Mouse (Mus musculus) intestine, postnatal 0 days (tissue): ENCODE measurements around the gene Yrdc. TPM values are rescaled to one million over a fixed set of nuclear protein-coding genes. Genes with fewer than 3 reads are reported as not detected.

ENCODE experiments used
- ATAC-seq: fragments of 200-750 bp; cut with Nextera tagmentation; 2 replicates; pipeline ENCODE4 v1.8.0; 2017; ENCODE audit warnings: mild to moderate bottlenecking, moderate TSS enrichment, moderate library complexity
- H3K27ac ChIP-seq: fragments of 300-500 bp; sonication (generic); 2 replicates; pipeline ENCODE4 v1.5.1; 2014; ENCODE audit warnings: mild to moderate bottlenecking, low read depth, low read length, moderate library complexity
- H3K27me3 ChIP-seq: fragments of 300-500 bp; sonication (generic); replicated peaks from 2 replicates; pipeline ENCODE4 v1.6.1; 2014; ENCODE audit warnings: low read length, mixed read lengths; ENCODE audit not compliant: control insufficient read depth, insufficient read depth
- H3K36me3 ChIP-seq: fragments of 300-500 bp; sonication (generic); 2 replicates; pipeline ENCODE4 v1.6.1; 2014; ENCODE audit warnings: mild to moderate bottlenecking, moderate library complexity; ENCODE audit not compliant: control insufficient read depth, insufficient read depth
- H3K4me1 ChIP-seq: fragments of 300-500 bp; sonication (generic); replicated peaks from 2 replicates; pipeline ENCODE4 v1.6.1; 2014; ENCODE audit warnings: antibody characterized with exemption, low read length, mixed read lengths; ENCODE audit not compliant: control insufficient read depth, insufficient read depth
- H3K4me2 ChIP-seq: fragments of 300-500 bp; sonication (generic); replicated peaks from 2 replicates; pipeline ENCODE4 v1.6.1; 2014; ENCODE audit warnings: low read depth, mild to moderate bottlenecking, moderate library complexity
- H3K4me3 ChIP-seq: fragments of 300-500 bp; sonication (generic); 2 replicates; pipeline ENCODE4 v1.5.1; 2014; ENCODE audit warnings: low read depth, low read length
- H3K9ac ChIP-seq: fragments of 300-500 bp; sonication (generic); 2 replicates; pipeline ENCODE4 v1.6.1; 2014; ENCODE audit warnings: mild to moderate bottlenecking, low read depth, low read length
- H3K9me3 ChIP-seq: fragments of 300-500 bp; sonication (generic); 2 replicates; pipeline ENCODE4 v1.6.1; 2016; ENCODE audit warnings: mixed run types; ENCODE audit not compliant: control insufficient read depth
- CTCF ChIP-seq: sonication (generic); IDR thresholded peaks from 2 replicates; pipeline ENCODE4 v1.5.1; 2016; ENCODE audit warnings: low read depth, mild to moderate bottlenecking, control low read depth, antibody characterized with exemption, moderate library complexity
- WGBS: fragments of 180-500 bp; shearing (Covaris S2); extraction: QIAGEN DNeasy Blood & Tissue Kit; methylation state at CpG from one replicate; pipeline ENCODE4 v1.1.7; 2014; 5-methylcytosine and 5-hydroxymethylcytosine counted together
- polyA plus RNA-seq: library from polyadenylated mRNA; unstranded; fragments of >200 nt; fragmentation: Nextera tagmentation; extraction: Ambion mirVana; gene quantifications from 2 replicates; pipeline ENCODE4 v1.2.1, GENCODE M21; 2015

The Yrdc gene
- polyA plus RNA-seq, 1 experiment from 2014 or later: 19.9 TPM

DNA sequence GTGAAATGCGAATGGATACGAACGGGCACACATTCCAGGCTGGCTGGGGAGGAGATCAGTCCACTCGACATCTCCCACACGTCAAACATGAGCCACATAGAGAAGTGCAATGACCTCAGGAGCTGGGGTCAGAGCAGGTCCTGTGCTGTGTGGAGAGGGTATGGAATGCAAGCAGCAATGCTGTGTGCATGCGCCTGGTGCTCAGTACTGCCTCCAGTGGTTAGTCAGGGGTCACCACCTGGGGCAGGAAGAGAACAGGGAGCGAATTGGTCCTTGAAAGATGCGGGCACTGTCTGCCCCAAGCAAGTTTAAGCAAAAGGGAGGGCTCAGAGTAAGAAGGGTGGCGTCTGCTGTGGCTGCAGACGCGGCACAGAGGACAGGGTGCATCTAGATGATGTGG is 7.0 kb upstream of the Yrdc start:
- Histone ChIP-seq H3K4me1 (no peaks in the 10 kb centered on the region), H3K27ac (no peak overlapping the region), H3K4me3 (no peak overlapping the region), H3K9me3 (no peaks in the 10 kb centered on the region), H3K9ac (no peak overlapping the region), H3K36me3 (peaks cover 38% of the 10 kb centered on the region), H3K27me3 (no peaks in the 10 kb centered on the region), H3K4me2 (no peak overlapping the region)
- WGBS: 59% methylated on average over 11 of the region's 11 CpGs
- peak; percentile 94 for TF ChIP-seq CTCF
- ATAC-seq: peak; percentile 58; the same call in 1 of the 2 replicates

DNA sequence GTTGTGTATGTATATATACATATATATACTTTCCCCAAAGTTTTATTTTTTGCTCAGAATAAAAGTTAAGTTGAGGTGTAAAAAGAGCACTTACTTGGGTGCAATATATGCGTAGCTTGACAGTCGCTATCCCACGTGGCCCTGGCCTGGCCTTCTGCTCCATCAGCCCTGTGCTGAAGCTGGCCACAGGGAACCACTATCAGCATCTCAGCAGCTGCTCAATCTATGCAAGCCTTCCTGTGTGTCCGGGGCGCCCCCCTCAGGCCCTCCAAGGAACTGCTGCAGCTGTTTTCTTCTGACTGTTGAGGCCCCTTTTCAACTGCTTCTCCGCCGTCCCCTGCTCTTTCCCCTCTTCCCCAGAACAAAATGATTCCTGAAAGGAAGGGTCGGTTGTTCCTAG is 2.9 kb upstream of the Yrdc start:
- no peaks in the 10 kb centered on the region; the same call in none of the 2 replicates for H3K4me1 ChIP-seq
- 11% methylated on average over 8 of the region's 8 CpGs for WGBS

DNA sequence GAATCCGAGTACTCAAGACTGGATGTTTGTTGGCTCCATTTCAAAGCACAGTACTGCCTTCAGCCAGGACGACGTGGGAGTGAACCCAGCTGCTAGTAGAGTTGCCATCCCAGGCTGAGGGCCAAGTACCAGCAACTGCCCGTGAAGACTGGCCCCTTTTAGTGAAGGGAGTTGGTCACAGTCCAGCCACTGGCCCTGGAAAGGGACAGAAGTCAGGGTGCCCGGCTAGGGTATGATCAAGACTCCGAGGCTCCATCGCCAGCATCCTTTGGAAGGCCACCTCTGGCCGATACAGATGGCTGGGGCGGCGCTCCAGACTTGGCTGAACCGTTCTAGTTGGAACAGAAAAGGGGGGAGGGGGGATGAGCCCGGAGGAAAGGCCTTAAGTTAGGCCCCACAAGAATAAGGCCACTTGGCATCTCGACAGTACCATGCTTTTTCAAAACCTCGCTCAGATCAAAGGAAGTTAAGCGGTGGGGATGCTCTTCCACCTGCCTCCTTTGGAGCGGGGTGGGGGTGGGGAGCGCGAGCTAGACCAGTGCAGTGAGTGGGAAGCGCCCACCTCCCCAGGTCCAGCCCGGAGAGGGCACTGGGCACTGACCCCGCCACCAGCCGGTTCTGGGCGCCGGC is 733 bp upstream of the Yrdc start:
- 4% methylated on average over 23 of the region's 24 CpGs for WGBS
- peak overlapping the region; percentile 94 for H3K9ac ChIP-seq
- H3K9me3 ChIP-seq: no peaks in the 10 kb centered on the region
- no peaks in the 10 kb centered on the region; the same call in none of the 2 replicates for H3K4me1 ChIP-seq
- peaks cover 24% of the 10 kb centered on the region; the same call in 1 of the 2 replicates for H3K36me3 ChIP-seq
- H3K27ac ChIP-seq: peak overlapping the region; percentile 96
- no peak for TF ChIP-seq CTCF
- no peaks in the 10 kb centered on the region for H3K27me3 ChIP-seq
- ATAC-seq: no peak
- H3K4me3 ChIP-seq: peak overlapping the region; percentile 93
- H3K4me2 ChIP-seq: peak overlapping the region; percentile 96

More for the DNA sequence above, 2.9 kb upstream of the Yrdc start:
- H3K36me3 ChIP-seq: peaks cover 20% of the 10 kb centered on the region; the same call in 1 of the 2 replicates
- no peak overlapping the region for H3K27ac ChIP-seq
- ATAC-seq: no peak
- no peaks in the 10 kb centered on the region for H3K9me3 ChIP-seq
- H3K9ac ChIP-seq: no peak overlapping the region; the same call in 1 of the 2 replicates
- H3K4me2 ChIP-seq: no peak overlapping the region
- no peaks in the 10 kb centered on the region for H3K27me3 ChIP-seq
- TF ChIP-seq CTCF: peak; percentile 95
- no peak overlapping the region for H3K4me3 ChIP-seq

DNA sequence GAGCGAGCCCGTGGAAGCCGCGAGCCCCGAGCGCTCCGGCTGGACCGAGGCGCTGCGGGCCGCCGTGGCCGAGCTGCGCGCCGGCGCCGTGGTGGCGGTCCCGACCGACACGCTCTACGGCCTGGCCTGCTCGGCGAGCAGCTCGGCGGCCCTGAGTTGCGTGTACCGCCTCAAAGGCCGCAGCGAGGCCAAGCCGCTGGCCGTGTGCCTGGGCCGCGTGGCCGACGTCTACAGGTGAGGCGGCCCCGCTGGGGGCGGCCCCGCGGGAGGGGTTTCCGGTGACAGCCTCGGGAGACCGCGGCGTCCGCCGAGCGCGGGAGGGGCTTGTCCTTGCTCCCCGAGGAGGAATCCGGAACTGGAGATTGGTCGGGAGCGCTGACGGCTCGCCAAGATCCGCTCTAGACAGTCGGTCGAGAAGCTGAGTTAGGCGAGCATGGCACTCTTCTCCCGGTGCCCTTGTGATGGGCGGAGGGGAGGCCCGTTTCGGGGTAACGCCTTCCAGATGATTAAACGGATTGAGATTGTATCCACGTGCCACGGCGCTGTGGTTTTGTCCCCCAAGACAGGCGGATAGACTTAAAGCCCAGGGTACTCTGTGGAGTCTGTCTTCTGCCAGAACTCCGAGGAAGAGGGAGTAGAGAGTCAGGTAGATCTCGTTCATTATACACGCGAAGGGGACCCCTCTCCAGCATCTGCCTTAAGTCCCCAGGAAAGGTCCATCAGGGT is 617 bp downstream of the Yrdc start, which contains the start of gene 1110065P20Rik:
Gene 1110065P20Rik, minus strand, starts transcription at position 264 of the 726 bp plus-strand sequence.
- under 1% methylated on average over 75 of the region's 75 CpGs for WGBS
- peak; percentile 73 for ATAC-seq
- H3K4me2 ChIP-seq: peak within 1 kb of the TSS; percentile 96
- H3K4me1 ChIP-seq: no peaks in the 10 kb centered on the region; the same call in none of the 2 replicates
- H3K27me3 ChIP-seq: no peaks in the 10 kb centered on the region
- peaks cover 26% of the 10 kb centered on the region for H3K36me3 ChIP-seq
- H3K27ac ChIP-seq: peak within 1 kb of the TSS; percentile 96
- H3K9ac ChIP-seq: peak within 1 kb of the TSS; percentile 94
- no peak for TF ChIP-seq CTCF
- peak within 1 kb of the TSS; percentile 93 for H3K4me3 ChIP-seq
- H3K9me3 ChIP-seq: no peaks in the 10 kb centered on the region

DNA sequence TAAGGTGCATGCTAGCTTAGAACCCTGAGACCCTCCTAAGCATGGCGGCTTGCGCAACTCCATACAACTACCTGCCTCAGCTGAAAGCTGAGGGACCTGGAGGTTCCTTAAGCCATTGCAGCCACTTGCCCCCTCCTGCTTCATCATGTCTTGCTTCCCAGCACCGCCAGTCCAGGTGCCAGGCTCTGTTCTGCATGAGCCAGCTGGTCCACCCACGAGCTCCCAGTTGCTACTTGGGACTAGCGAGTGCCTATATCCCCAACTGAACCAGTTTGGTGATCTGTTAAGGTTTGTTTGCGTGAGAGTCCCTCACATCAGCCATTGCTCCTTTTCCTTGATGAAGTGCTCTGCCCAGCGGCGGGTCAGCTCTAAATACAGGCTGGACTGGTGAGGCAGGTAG is 5.8 kb downstream of the Yrdc start:
- H3K9me3 ChIP-seq: no peaks in the 10 kb centered on the region
- no peak overlapping the region for H3K4me3 ChIP-seq
- H3K36me3 ChIP-seq: peaks cover 29% of the 10 kb centered on the region
- WGBS: 92% methylated on average over 8 of the region's 8 CpGs
- peaks cover 6% of the 10 kb centered on the region for H3K27me3 ChIP-seq
- TF ChIP-seq CTCF: no peak
- H3K9ac ChIP-seq: no peak overlapping the region
- no peak overlapping the region for H3K27ac ChIP-seq
- no peaks in the 10 kb centered on the region; the same call in 1 of the 2 replicates for H3K4me1 ChIP-seq
- H3K4me2 ChIP-seq: no peak overlapping the region
- ATAC-seq: no peak

DNA sequence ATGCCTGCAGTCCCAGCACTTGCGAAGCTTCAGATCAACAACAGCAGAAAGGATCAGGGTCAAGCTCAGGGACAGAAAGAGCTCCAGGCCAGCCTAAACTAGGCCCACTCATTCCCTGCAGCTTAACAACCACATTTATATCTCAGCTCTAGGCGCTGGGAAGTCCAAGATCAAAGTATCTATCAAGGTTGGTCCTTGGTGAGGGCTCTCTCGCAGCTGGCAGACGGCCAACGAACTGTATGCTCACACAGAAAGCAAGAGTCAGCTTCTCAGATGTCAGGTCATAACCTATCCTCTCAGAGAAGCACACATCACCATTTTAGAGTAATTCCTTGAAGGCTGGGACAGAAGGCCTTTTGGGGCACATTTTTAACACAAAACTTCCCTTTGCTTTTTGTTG is 7.9 kb downstream of the Yrdc start:
- TF ChIP-seq CTCF: no peak
- Histone ChIP-seq H3K27ac (no peak overlapping the region), H3K4me2 (no peak overlapping the region), H3K36me3 (peaks cover 28% of the 10 kb centered on the region), H3K9me3 (no peaks in the 10 kb centered on the region), H3K27me3 (peaks cover 18% of the 10 kb centered on the region), H3K4me1 (no peaks in the 10 kb centered on the region), H3K9ac (no peak overlapping the region), H3K4me3 (no peak overlapping the region)
- no peak for ATAC-seq
- 51% methylated on average over 5 of the region's 5 CpGs for WGBS
